Mouse (Mus musculus) intestine, postnatal 0 days (tissue): ENCODE results near the gene Epha4. TPM values are rescaled to one million over a fixed set of nuclear protein-coding genes. Genes with fewer than 3 reads are reported as not detected.

Experiments used
- ATAC-seq: fragments of 200-750 bp; cut with Nextera tagmentation; 2 replicates; pipeline ENCODE4 v1.8.0; 2017; ENCODE audit warnings: mild to moderate bottlenecking, moderate TSS enrichment, moderate library complexity
- H3K27ac ChIP-seq: fragments of 300-500 bp; sonication (generic); 2 replicates; pipeline ENCODE4 v1.5.1; 2014; ENCODE audit warnings: mild to moderate bottlenecking, low read depth, low read length, moderate library complexity
- H3K27me3 ChIP-seq: fragments of 300-500 bp; sonication (generic); replicated peaks from 2 replicates; pipeline ENCODE4 v1.6.1; 2014; ENCODE audit warnings: low read length, mixed read lengths; ENCODE audit not compliant: control insufficient read depth, insufficient read depth
- H3K36me3 ChIP-seq: fragments of 300-500 bp; sonication (generic); 2 replicates; pipeline ENCODE4 v1.6.1; 2014; ENCODE audit warnings: mild to moderate bottlenecking, moderate library complexity; ENCODE audit not compliant: control insufficient read depth, insufficient read depth
- H3K4me1 ChIP-seq: fragments of 300-500 bp; sonication (generic); replicated peaks from 2 replicates; pipeline ENCODE4 v1.6.1; 2014; ENCODE audit warnings: antibody characterized with exemption, low read length, mixed read lengths; ENCODE audit not compliant: control insufficient read depth, insufficient read depth
- H3K4me2 ChIP-seq: fragments of 300-500 bp; sonication (generic); replicated peaks from 2 replicates; pipeline ENCODE4 v1.6.1; 2014; ENCODE audit warnings: low read depth, mild to moderate bottlenecking, moderate library complexity
- H3K4me3 ChIP-seq: fragments of 300-500 bp; sonication (generic); 2 replicates; pipeline ENCODE4 v1.5.1; 2014; ENCODE audit warnings: low read depth, low read length
- H3K9ac ChIP-seq: fragments of 300-500 bp; sonication (generic); 2 replicates; pipeline ENCODE4 v1.6.1; 2014; ENCODE audit warnings: mild to moderate bottlenecking, low read depth, low read length
- H3K9me3 ChIP-seq: fragments of 300-500 bp; sonication (generic); 2 replicates; pipeline ENCODE4 v1.6.1; 2016; ENCODE audit warnings: mixed run types; ENCODE audit not compliant: control insufficient read depth
- CTCF ChIP-seq: sonication (generic); IDR thresholded peaks from 2 replicates; pipeline ENCODE4 v1.5.1; 2016; ENCODE audit warnings: low read depth, mild to moderate bottlenecking, control low read depth, antibody characterized with exemption, moderate library complexity
- WGBS: fragments of 180-500 bp; shearing (Covaris S2); extraction: QIAGEN DNeasy Blood & Tissue Kit; methylation state at CpG from one replicate; pipeline ENCODE4 v1.1.7; 2014; 5-methylcytosine and 5-hydroxymethylcytosine counted together
- polyA plus RNA-seq: library from polyadenylated mRNA; unstranded; fragments of >200 nt; fragmentation: Nextera tagmentation; extraction: Ambion mirVana; gene quantifications from 2 replicates; pipeline ENCODE4 v1.2.1, GENCODE M21; 2015

The Epha4 gene
- polyA plus RNA-seq, 1 experiment from 2014 or later: 1.5 TPM

DNA sequence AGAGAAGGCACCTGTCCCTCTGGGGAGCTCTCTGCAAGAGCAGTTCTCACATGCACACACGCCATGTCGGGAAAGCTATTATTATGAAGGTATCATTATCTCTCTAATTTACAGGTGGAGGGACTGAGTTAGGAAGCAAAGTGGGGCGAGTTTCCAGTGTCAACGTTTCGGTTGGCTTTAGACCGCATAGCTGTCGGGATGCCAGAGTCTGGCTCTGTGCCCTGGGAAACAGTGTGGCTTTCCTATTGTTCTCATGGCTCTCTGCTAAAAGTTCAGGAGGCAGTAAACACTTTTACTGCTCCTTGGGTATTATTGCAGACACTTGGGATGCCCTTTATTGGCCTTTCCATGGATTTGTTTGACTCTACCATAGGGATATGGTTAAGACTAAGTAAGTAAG, 144.0 kb downstream of the Epha4 start:
- no peak overlapping the region for H3K9ac ChIP-seq
- no peak for ATAC-seq
- no peaks in the 10 kb centered on the region; the same call in 1 of the 2 replicates for H3K36me3 ChIP-seq
- no peaks in the 10 kb centered on the region for H3K4me1 ChIP-seq
- no peak overlapping the region for H3K4me2 ChIP-seq
- TF ChIP-seq CTCF: no peak
- no peaks in the 10 kb centered on the region for H3K27me3 ChIP-seq
- 81% methylated on average over 7 of the region's 7 CpGs for whole genome bisulfite sequencing
- H3K9me3 ChIP-seq: no peaks in the 10 kb centered on the region
- no peak overlapping the region for H3K4me3 ChIP-seq
- H3K27ac ChIP-seq: no peak overlapping the region

DNA sequence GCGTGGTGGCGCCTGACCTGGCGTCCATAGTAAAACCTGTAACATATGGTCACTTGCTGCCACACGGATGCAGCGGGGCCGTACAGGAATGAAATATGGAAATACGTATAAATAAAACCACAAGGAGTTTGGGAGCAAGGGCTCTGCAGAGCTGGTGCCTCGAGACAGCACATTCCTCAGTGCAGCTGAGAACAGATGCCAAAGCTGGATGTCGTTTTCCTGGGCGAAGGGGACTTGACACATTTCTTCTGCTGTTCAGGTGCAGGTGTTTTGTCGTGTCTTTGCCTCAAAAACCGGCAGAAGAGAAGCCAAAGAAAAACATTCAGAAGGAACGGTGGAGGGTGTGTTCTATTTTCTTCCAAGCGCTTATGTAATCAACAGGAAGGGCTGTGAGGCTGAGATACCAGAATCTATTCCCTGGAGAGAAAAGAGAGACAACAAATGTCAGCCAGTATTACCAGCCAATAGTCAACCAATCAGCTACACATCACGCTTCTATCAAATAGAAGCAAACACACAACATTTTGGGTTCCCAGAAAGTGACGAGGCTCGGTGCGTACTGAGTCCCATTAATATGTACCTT, 145.5 kb downstream of the Epha4 start:
- no peaks in the 10 kb centered on the region; the same call in 1 of the 2 replicates for H3K36me3 ChIP-seq
- no peak for TF ChIP-seq CTCF
- WGBS: 81% methylated on average over 18 of the region's 18 CpGs
- no peak for ATAC-seq
- H3K4me2 ChIP-seq: no peak overlapping the region
- no peaks in the 10 kb centered on the region for H3K4me1 ChIP-seq
- H3K27ac ChIP-seq: no peak overlapping the region
- no peaks in the 10 kb centered on the region for H3K27me3 ChIP-seq
- H3K9ac ChIP-seq: no peak overlapping the region
- no peak overlapping the region for H3K4me3 ChIP-seq
- H3K9me3 ChIP-seq: no peaks in the 10 kb centered on the region

DNA sequence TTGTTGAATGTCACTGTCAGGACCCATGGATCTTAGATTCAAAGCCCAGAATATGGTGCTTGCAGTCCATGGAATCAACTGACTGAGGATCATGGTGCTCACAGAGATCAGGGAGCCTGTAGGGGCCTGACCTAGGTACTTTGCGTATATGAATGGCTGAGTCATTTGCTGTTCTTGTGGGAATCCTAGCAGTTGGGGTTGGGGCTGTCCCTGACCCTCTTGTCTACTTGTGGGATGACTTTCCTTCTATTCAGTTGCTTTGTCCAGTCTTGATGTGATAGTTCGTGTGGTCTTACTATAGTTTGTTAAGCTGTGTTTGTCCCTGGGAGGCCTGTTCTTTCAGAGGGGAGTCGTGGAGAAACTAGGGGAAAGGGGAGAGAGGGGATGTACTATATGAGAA, 149.0 kb downstream of the Epha4 start:
- Histone ChIP-seq H3K4me1 (no peaks in the 10 kb centered on the region), H3K9ac (no peak overlapping the region), H3K27ac (no peak overlapping the region), H3K9me3 (no peaks in the 10 kb centered on the region), H3K4me3 (no peak overlapping the region), H3K27me3 (no peaks in the 10 kb centered on the region), H3K4me2 (no peak overlapping the region), H3K36me3 (no peaks in the 10 kb centered on the region)
- TF ChIP-seq CTCF: no peak
- ATAC-seq: no peak
- 85% methylated on average over 3 of the region's 3 CpGs for WGBS

DNA sequence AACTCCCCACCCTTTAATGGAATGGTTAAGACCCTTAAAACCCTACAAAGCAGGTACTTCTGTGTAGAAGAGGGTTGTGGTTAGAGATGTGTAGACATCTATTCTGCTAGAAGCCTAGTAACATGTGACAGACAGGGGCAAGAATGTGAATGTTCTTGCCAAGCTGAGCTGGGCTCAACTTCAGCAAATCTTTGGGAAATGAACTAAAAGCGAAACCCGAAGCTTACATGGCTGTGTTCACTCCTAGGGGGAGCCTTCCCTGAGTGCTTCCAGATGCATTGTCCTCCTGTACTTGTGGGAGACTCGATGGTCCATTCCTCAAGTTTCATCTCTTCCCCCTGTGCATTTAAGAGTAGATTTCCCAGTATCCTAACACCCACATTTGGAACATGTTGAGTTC, 150.3 kb downstream of the Epha4 start:
- TF ChIP-seq CTCF: no peak
- Histone ChIP-seq H3K4me3 (no peak overlapping the region), H3K36me3 (no peaks in the 10 kb centered on the region), H3K27ac (no peak overlapping the region), H3K27me3 (no peaks in the 10 kb centered on the region), H3K9ac (no peak overlapping the region), H3K4me1 (no peaks in the 10 kb centered on the region), H3K4me2 (no peak overlapping the region), H3K9me3 (no peaks in the 10 kb centered on the region)
- WGBS: 86% methylated on average over 3 of the region's 3 CpGs
- no peak for ATAC-seq

- H3K27ac ChIP-seq: no peak overlapping the region
- H3K4me2 ChIP-seq: no peak overlapping the region
- no peak overlapping the region for H3K4me3 ChIP-seq
- H3K9me3 ChIP-seq: no peaks in the 10 kb centered on the region
- H3K9ac ChIP-seq: no peak overlapping the region
- no peak for TF ChIP-seq CTCF
- no peaks in the 10 kb centered on the region for H3K4me1 ChIP-seq
- 81% methylated on average over 1 of the region's 1 CpGs for WGBS
- H3K36me3 ChIP-seq: no peaks in the 10 kb centered on the region
- ATAC-seq: no peak
- H3K27me3 ChIP-seq: no peaks in the 10 kb centered on the region
Observed at GRCm38 (mm10) chr1:77363848-77364247, 151.0 kb downstream of the Epha4 start.

DNA sequence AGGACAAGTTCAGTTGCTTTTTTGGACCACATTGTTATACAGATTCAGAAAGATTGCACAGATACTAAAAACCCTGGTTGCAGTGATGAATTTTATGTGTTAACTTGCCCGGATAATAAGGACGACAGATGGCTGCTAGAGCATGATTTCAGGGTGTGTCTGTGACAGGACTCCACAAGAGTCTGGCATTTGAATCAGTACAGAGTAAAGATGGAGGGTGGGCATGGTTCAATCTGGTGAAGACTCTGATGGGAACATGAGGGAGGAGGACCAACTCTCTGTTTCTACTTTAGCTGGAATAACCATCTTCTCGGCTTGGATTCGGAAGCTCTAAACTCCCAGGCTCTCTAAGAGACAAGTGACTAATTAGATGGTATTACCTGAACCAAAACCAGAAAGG, 168.4 kb downstream of the Epha4 start:
- Histone ChIP-seq H3K4me1 (no peaks in the 10 kb centered on the region), H3K9ac (no peak overlapping the region), H3K9me3 (no peaks in the 10 kb centered on the region), H3K4me2 (no peak overlapping the region), H3K36me3 (no peaks in the 10 kb centered on the region), H3K4me3 (no peak overlapping the region), H3K27ac (no peak overlapping the region), H3K27me3 (no peaks in the 10 kb centered on the region)
- no peak for TF ChIP-seq CTCF
- WGBS: 80% methylated on average over 4 of the region's 4 CpGs
- no peak for ATAC-seq

DNA sequence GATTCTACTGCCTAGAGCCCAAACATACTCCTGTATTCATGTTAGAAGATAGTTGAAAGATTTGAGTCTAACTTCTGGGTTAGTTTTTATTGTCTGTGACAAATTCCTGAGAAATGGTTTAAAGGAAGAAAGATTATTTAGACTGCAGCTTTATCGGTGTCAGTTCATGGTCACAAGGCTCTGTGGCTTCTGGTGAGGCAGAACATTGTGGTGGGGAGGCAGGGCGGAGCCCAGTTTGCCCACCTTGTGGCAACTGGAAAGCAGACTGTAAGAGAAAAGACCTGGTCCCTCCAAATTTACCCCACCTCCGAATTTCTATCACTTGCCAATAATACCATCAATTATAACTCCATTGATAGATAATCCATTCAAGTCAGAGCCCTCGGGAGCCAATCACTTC, 171.1 kb downstream of the Epha4 start:
- Histone ChIP-seq H3K4me1 (no peaks in the 10 kb centered on the region), H3K4me3 (no peak overlapping the region), H3K27ac (no peak overlapping the region), H3K27me3 (no peaks in the 10 kb centered on the region), H3K4me2 (no peak overlapping the region), H3K9ac (no peak overlapping the region), H3K36me3 (no peaks in the 10 kb centered on the region), H3K9me3 (no peaks in the 10 kb centered on the region)
- ATAC-seq: no peak
- TF ChIP-seq CTCF: no peak
- WGBS: 83% methylated on average over 4 of the region's 4 CpGs
